Mouse (Mus musculus): Measurements from ENCODE around the gene Amh. TPM values are rescaled to one million over a fixed set of nuclear protein-coding genes. Genes with fewer than 3 reads are reported as not detected.
"Not testable (repeated sequence)": the region's sequence is repeated elsewhere in the genome, so short reads cannot be mapped to it uniquely, and the experiment has no call there.

Amh gene
- polyA plus RNA-seq, 1 experiment = not detected

GRCm38 (mm10) chr10:80826151-80827062 is 21.4 kb downstream of the Amh start, which contains the start of gene Oaz1:
TSS of gene Oaz1 (plus strand) at chr10:80826656.
- TF ChIP-seq EP300 (IDR thresholded peaks at IDR 0.05; ENCODE audit: insufficient read depth, low read depth, low read length) (no peak; the same call in 1 of the 2 replicates), CTCF (IDR thresholded peaks at IDR 0.05; ENCODE audit: low read depth, low read length) (no peak), POLR2A (IDR thresholded peaks at IDR 0.05; ENCODE audit: insufficient read depth, low read length) (peak; percentile 76)
- H3K36me3 ChIP-seq (ENCODE audit: control insufficient read depth, insufficient read depth, low read length, poor library complexity, severe bottlenecking) = peaks cover 3% of the 10 kb centered on the region
- peak within 1 kb of the TSS; percentile 88 for H3K9ac ChIP-seq (ENCODE audit: low read depth, poor library complexity, severe bottlenecking)
- H3K27me3 ChIP-seq (ENCODE audit: control insufficient read depth, insufficient read depth, low read length, poor library complexity, severe bottlenecking) = no peaks in the 10 kb centered on the region
- no peaks in the 10 kb centered on the region for H3K9me3 ChIP-seq (replicated peaks; ENCODE audit: control insufficient read depth, insufficient read depth, low read length, poor library complexity, severe bottlenecking)
- H3K4me1 ChIP-seq (ENCODE audit: control insufficient read depth, insufficient read depth, low read length) = no peaks in the 10 kb centered on the region
- no peak within 1 kb of the TSS for H3K27ac ChIP-seq (ENCODE audit: insufficient read depth, low read length)
- H3K4me3 ChIP-seq (ENCODE audit: low read depth, low read length) = peak within 1 kb of the TSS; percentile 93

- no peaks in the 10 kb centered on the region for H3K27me3 ChIP-seq (ENCODE audit: control insufficient read depth, insufficient read depth, low read length, poor library complexity, severe bottlenecking)
- no peak overlapping the region for H3K27ac ChIP-seq (ENCODE audit: insufficient read depth, low read length)
- peak overlapping the region; percentile 93 for H3K4me3 ChIP-seq (ENCODE audit: low read depth, low read length)
- H3K4me1 ChIP-seq (ENCODE audit: control insufficient read depth, insufficient read depth, low read length) = no peaks in the 10 kb centered on the region
- peaks cover 3% of the 10 kb centered on the region for H3K36me3 ChIP-seq (ENCODE audit: control insufficient read depth, insufficient read depth, low read length, poor library complexity, severe bottlenecking)
- TF ChIP-seq EP300 (IDR thresholded peaks at IDR 0.05; ENCODE audit: insufficient read depth, low read depth, low read length) = no peak
- no peak for TF ChIP-seq CTCF (IDR thresholded peaks at IDR 0.05; ENCODE audit: low read depth, low read length)
- TF ChIP-seq POLR2A (IDR thresholded peaks at IDR 0.05; ENCODE audit: insufficient read depth, low read length) = no peak
- H3K9ac ChIP-seq (ENCODE audit: low read depth, poor library complexity, severe bottlenecking) = peak overlapping the region; percentile 88
- H3K9me3 ChIP-seq (replicated peaks; ENCODE audit: control insufficient read depth, insufficient read depth, low read length, poor library complexity, severe bottlenecking) = no peaks in the 10 kb centered on the region
Measured at GRCm38 (mm10) chr10:80827063-80827869, 22.2 kb downstream of the Amh start.

GRCm38 (mm10) chr10:80827870-80828420 is 22.9 kb downstream of the Amh start:
- H3K4me3 ChIP-seq (ENCODE audit: low read depth, low read length) = peak overlapping the region; percentile 93
- no peaks in the 10 kb centered on the region for H3K9me3 ChIP-seq (replicated peaks; ENCODE audit: control insufficient read depth, insufficient read depth, low read length, poor library complexity, severe bottlenecking)
- no peaks in the 10 kb centered on the region for H3K27me3 ChIP-seq (ENCODE audit: control insufficient read depth, insufficient read depth, low read length, poor library complexity, severe bottlenecking)
- no peaks in the 10 kb centered on the region for H3K4me1 ChIP-seq (ENCODE audit: control insufficient read depth, insufficient read depth, low read length)
- no peak overlapping the region for H3K27ac ChIP-seq (ENCODE audit: insufficient read depth, low read length)
- peak overlapping the region; percentile 88 for H3K9ac ChIP-seq (ENCODE audit: low read depth, poor library complexity, severe bottlenecking)
- H3K36me3 ChIP-seq (ENCODE audit: control insufficient read depth, insufficient read depth, low read length, poor library complexity, severe bottlenecking) = peaks cover 3% of the 10 kb centered on the region
- TF ChIP-seq EP300 (IDR thresholded peaks at IDR 0.05; ENCODE audit: insufficient read depth, low read depth, low read length) (no peak), CTCF (IDR thresholded peaks at IDR 0.05; ENCODE audit: low read depth, low read length) (no peak), POLR2A (IDR thresholded peaks at IDR 0.05; ENCODE audit: insufficient read depth, low read length) (no peak)

GRCm38 (mm10) chr10:80828587-80828986 is 23.5 kb downstream of the Amh start:
- not testable (repeated sequence) for H3K4me1 ChIP-seq (ENCODE audit: control insufficient read depth, insufficient read depth, low read length); H3K9me3 ChIP-seq (replicated peaks; ENCODE audit: control insufficient read depth, insufficient read depth, low read length, poor library complexity, severe bottlenecking); H3K36me3 ChIP-seq (ENCODE audit: control insufficient read depth, insufficient read depth, low read length, poor library complexity, severe bottlenecking); H3K4me3 ChIP-seq (ENCODE audit: low read depth, low read length); H3K9ac ChIP-seq (ENCODE audit: low read depth, poor library complexity, severe bottlenecking); H3K27me3 ChIP-seq (ENCODE audit: control insufficient read depth, insufficient read depth, low read length, poor library complexity, severe bottlenecking); H3K27ac ChIP-seq (ENCODE audit: insufficient read depth, low read length)

- TF ChIP-seq CTCF (IDR thresholded peaks at IDR 0.05; ENCODE audit: low read depth, low read length) = no peak
- no peak for TF ChIP-seq POLR2A (IDR thresholded peaks at IDR 0.05; ENCODE audit: insufficient read depth, low read length)
- TF ChIP-seq EP300 (IDR thresholded peaks at IDR 0.05; ENCODE audit: insufficient read depth, low read depth, low read length) = no peak
- Histone ChIP-seq H3K27ac (ENCODE audit: insufficient read depth, low read length) (no peak overlapping the region), H3K4me3 (ENCODE audit: low read depth, low read length) (no peak overlapping the region), H3K9ac (ENCODE audit: low read depth, poor library complexity, severe bottlenecking) (no peak overlapping the region), H3K27me3 (ENCODE audit: control insufficient read depth, insufficient read depth, low read length, poor library complexity, severe bottlenecking) (no peaks in the 10 kb centered on the region), H3K36me3 (ENCODE audit: control insufficient read depth, insufficient read depth, low read length, poor library complexity, severe bottlenecking) (peaks cover 3% of the 10 kb centered on the region), H3K4me1 (ENCODE audit: control insufficient read depth, insufficient read depth, low read length) (no peaks in the 10 kb centered on the region), H3K9me3 (replicated peaks; ENCODE audit: control insufficient read depth, insufficient read depth, low read length, poor library complexity, severe bottlenecking) (no peaks in the 10 kb centered on the region)
Measured at GRCm38 (mm10) chr10:80829359-80830278, 24.6 kb downstream of the Amh start.

Data from ES-Bruce4 (cell line).